Mouse (Mus musculus) small intestine, adult 2 months (tissue): ENCODE measurements around the gene Glrx3. TPM values are rescaled to one million over a fixed set of nuclear protein-coding genes. Genes with fewer than 3 reads are reported as not detected.
"Not testable (repeated sequence)": the region's sequence is repeated elsewhere in the genome, so short reads cannot be mapped to it uniquely, and the experiment has no call there.

ENCODE experiments used
- H3K27ac ChIP-seq: fragments of 200-500 bp; 2 replicates; pipeline ENCODE4 v1.5.1; 2012; ENCODE audit warnings: low read depth, low read length, control low read depth, inconsistent platforms; ENCODE audit not compliant: insufficient read depth
- H3K27me3 ChIP-seq: fragments of 200-500 bp; 2 replicates; pipeline ENCODE4 v1.6.1; 2012; ENCODE audit warnings: mild to moderate bottlenecking, moderate library complexity, low read length, inconsistent platforms; ENCODE audit not compliant: control insufficient read depth, insufficient read depth
- H3K36me3 ChIP-seq: fragments of 200-500 bp; 2 replicates; pipeline ENCODE4 v1.6.1; 2012; ENCODE audit warnings: mild to moderate bottlenecking, low read length, control low read depth, inconsistent platforms; ENCODE audit not compliant: control insufficient read depth, insufficient read depth
- H3K4me1 ChIP-seq: fragments of 200-500 bp; 2 replicates; pipeline ENCODE4 v1.6.1; 2012; ENCODE audit warnings: low read length, inconsistent platforms, mixed read lengths; ENCODE audit not compliant: control insufficient read depth, insufficient read depth, insufficient read length
- H3K4me3 ChIP-seq: fragments of 200-500 bp; 2 replicates; pipeline ENCODE4 v1.5.1; 2012; ENCODE audit warnings: low read depth, mild to moderate bottlenecking, control low read depth, inconsistent platforms, low read length, moderate library complexity
- CTCF ChIP-seq: fragments of 200-500 bp; IDR thresholded peaks from 2 replicates; pipeline ENCODE4 v1.5.1; 2012; ENCODE audit warnings: low read depth, mild to moderate bottlenecking, control low read depth, inconsistent platforms, low read length, moderate library complexity, mixed read lengths; ENCODE audit not compliant: insufficient replicate concordance, insufficient read length; ENCODE audit errors: extremely low read depth
- POLR2A ChIP-seq: fragments of 200-500 bp; IDR thresholded peaks from 2 replicates; pipeline ENCODE4 v1.6.1; 2012; ENCODE audit warnings: low read depth, mild to moderate bottlenecking, control low read depth, inconsistent platforms, low read length, moderate library complexity
- WGBS: fragments of 180-500 bp; shearing (Covaris S2); methylation state at CpG from one replicate; pipeline ENCODE4 v1.1.7; 2018; 5-methylcytosine and 5-hydroxymethylcytosine counted together
- polyA plus RNA-seq: library from polyadenylated mRNA; depleted of rRNA; stranded (reverse); fragments of >200 nt; gene quantifications from 2 replicates; pipeline ENCODE4 v1.2.3, GENCODE M21; 2012

Gene Glrx3
- polyA plus RNA-seq, 1 experiment, result 24.5 TPM

- peak overlapping the region; percentile 86 for H3K4me3 ChIP-seq
- H3K27me3 ChIP-seq, result no peaks in the 10 kb centered on the region
- no peak overlapping the region for H3K27ac ChIP-seq
- TF ChIP-seq POLR2A, result no peak
- no peak for TF ChIP-seq CTCF
- 3% methylated on average over 7 of the region's 7 CpGs for WGBS
- no peaks in the 10 kb centered on the region for H3K36me3 ChIP-seq
- no peaks in the 10 kb centered on the region; the same call in 1 of the 2 replicates for H3K4me1 ChIP-seq
These were observed 751 bp downstream of the Glrx3 start for GRCm38 (mm10) chr7:137438179-137438550.

- H3K36me3 ChIP-seq, H3K4me1 ChIP-seq, H3K27ac ChIP-seq, H3K4me3 ChIP-seq, H3K27me3 ChIP-seq: not testable (repeated sequence)
- 66% methylated on average over 7 of the region's 7 CpGs for WGBS
These were observed 1.5 kb downstream of the Glrx3 start for GRCm38 (mm10) chr7:137438962-137439361.

GRCm38 (mm10) chr7:137442951-137443350 lies 5.5 kb downstream of the Glrx3 start:
- H3K4me3 ChIP-seq, result no peak overlapping the region
- no peak for TF ChIP-seq CTCF
- no peak for TF ChIP-seq POLR2A
- no peaks in the 10 kb centered on the region for H3K27me3 ChIP-seq
- H3K36me3 ChIP-seq, result peaks cover 5% of the 10 kb centered on the region; the same call in 1 of the 2 replicates
- no peak overlapping the region for H3K27ac ChIP-seq
- 97% methylated on average over 4 of the region's 4 CpGs for WGBS
- H3K4me1 ChIP-seq, result no peaks in the 10 kb centered on the region; the same call in 1 of the 2 replicates

- WGBS, result 91% methylated on average over 12 of the region's 12 CpGs
- H3K4me1 ChIP-seq, result no peaks in the 10 kb centered on the region; the same call in 1 of the 2 replicates
- no peak overlapping the region for H3K27ac ChIP-seq
- TF ChIP-seq CTCF (no peak), POLR2A (no peak)
- peaks cover 10% of the 10 kb centered on the region for H3K36me3 ChIP-seq
- no peak overlapping the region for H3K4me3 ChIP-seq
- H3K27me3 ChIP-seq, result no peaks in the 10 kb centered on the region
These were observed 7.9 kb downstream of the Glrx3 start for GRCm38 (mm10) chr7:137445321-137445720.

GRCm38 (mm10) chr7:137461396-137461795 lies 24.0 kb downstream of the Glrx3 start:
- 88% methylated on average over 5 of the region's 5 CpGs for WGBS
- H3K27ac ChIP-seq, result no peak overlapping the region
- no peak for TF ChIP-seq CTCF
- no peak for TF ChIP-seq POLR2A
- no peaks in the 10 kb centered on the region for H3K27me3 ChIP-seq
- no peaks in the 10 kb centered on the region for H3K4me1 ChIP-seq
- no peak overlapping the region for H3K4me3 ChIP-seq
- H3K36me3 ChIP-seq, result peaks cover 33% of the 10 kb centered on the region

- 76% methylated on average over 4 of the region's 4 CpGs for WGBS
- Histone ChIP-seq H3K4me1 (no peaks in the 10 kb centered on the region), H3K36me3 (peaks cover 23% of the 10 kb centered on the region), H3K27me3 (no peaks in the 10 kb centered on the region), H3K4me3 (no peak overlapping the region), H3K27ac (no peak overlapping the region)
- TF ChIP-seq CTCF, result peak; percentile 22; the same call in 1 of the 2 replicates
- TF ChIP-seq POLR2A, result no peak
These were observed 30.8 kb downstream of the Glrx3 start for GRCm38 (mm10) chr7:137468174-137468573.

- WGBS, result 46% methylated on average over 7 of the region's 7 CpGs
- Histone ChIP-seq H3K4me3 (no peak overlapping the region), H3K36me3 (peaks cover 10% of the 10 kb centered on the region), H3K27ac (no peak overlapping the region), H3K4me1 (no peaks in the 10 kb centered on the region), H3K27me3 (peaks cover 2% of the 10 kb centered on the region; the same call in 1 of the 2 replicates)
- TF ChIP-seq CTCF (no peak), POLR2A (no peak)
These were observed 34.2 kb downstream of the Glrx3 start for GRCm38 (mm10) chr7:137471431-137472120.

GRCm38 (mm10) chr7:137472149-137472548 lies 34.7 kb downstream of the Glrx3 start:
- WGBS, result 60% methylated on average over 6 of the region's 6 CpGs

More at GRCm38 (mm10) chr7:137472149-137472548, 34.7 kb downstream of the Glrx3 start:
- Histone ChIP-seq H3K4me1 (no peaks in the 10 kb centered on the region), H3K27me3 (peaks cover 2% of the 10 kb centered on the region; the same call in 1 of the 2 replicates), H3K27ac (no peak overlapping the region), H3K36me3 (peaks cover 5% of the 10 kb centered on the region), H3K4me3 (no peak overlapping the region)
- TF ChIP-seq CTCF, result no peak
- no peak for TF ChIP-seq POLR2A
